Mouse (Mus musculus) embryonic facial prominence, embryonic 11.5 days (tissue): ENCODE measurements around the gene Ins2. TPM values are rescaled to one million over a fixed set of nuclear protein-coding genes. Genes with fewer than 3 reads are reported as not detected.

ENCODE experiments used
- ATAC-seq: fragments of 200-750 bp; cut with Nextera tagmentation; replicated peaks from 2 replicates; pipeline ENCODE4 v1.8.0; 2017; ENCODE audit warnings: low read depth; ENCODE audit not compliant: insufficient number of reproducible peaks, low FRiP score, low TSS enrichment
- DNase-seq: peaks from one replicate; pipeline ENCODE4 v3.0.0-alpha.2; 2015; ENCODE audit warnings: low spot score
- H3K27ac ChIP-seq: fragments of 300-500 bp; sonication (generic); replicated peaks from 2 replicates; pipeline ENCODE4 v1.5.1; 2014; ENCODE audit warnings: mild to moderate bottlenecking, low read depth, low read length, control low read depth
- H3K27me3 ChIP-seq: fragments of 300-500 bp; sonication (generic); 2 replicates; pipeline ENCODE4 v1.6.1; 2014; ENCODE audit warnings: mild to moderate bottlenecking, low read length, moderate library complexity, mixed read lengths; ENCODE audit not compliant: control insufficient read depth, insufficient read depth
- H3K36me3 ChIP-seq: fragments of 300-500 bp; sonication (generic); replicated peaks from 2 replicates; pipeline ENCODE4 v1.6.1; 2014; ENCODE audit warnings: low read depth, mild to moderate bottlenecking, low read length, moderate library complexity, mixed read lengths; ENCODE audit not compliant: control insufficient read depth, insufficient read depth
- H3K4me1 ChIP-seq: fragments of 300-500 bp; sonication (generic); 2 replicates; pipeline ENCODE4 v1.6.1; 2014; ENCODE audit warnings: low read length, mixed read lengths; ENCODE audit not compliant: control insufficient read depth, insufficient read depth
- H3K4me2 ChIP-seq: fragments of 300-500 bp; sonication (generic); 2 replicates; pipeline ENCODE4 v1.6.1; 2014; ENCODE audit warnings: low read depth, mild to moderate bottlenecking, control low read depth, low read length, moderate library complexity
- H3K4me3 ChIP-seq: fragments of 300-500 bp; sonication (generic); 2 replicates; pipeline ENCODE4 v1.5.1; 2014; ENCODE audit warnings: low read depth, low read length, control low read depth
- H3K9ac ChIP-seq: fragments of 300-500 bp; sonication (generic); replicated peaks from 2 replicates; pipeline ENCODE4 v1.6.1; 2014; ENCODE audit warnings: mild to moderate bottlenecking, control low read depth, low read length
- H3K9me3 ChIP-seq: fragments of 300-500 bp; sonication (generic); replicated peaks from 2 replicates; pipeline ENCODE4 v1.6.1; 2016; ENCODE audit warnings: mild to moderate bottlenecking, low read length, inconsistent platforms, mixed read lengths; ENCODE audit not compliant: control insufficient read depth
- WGBS: fragments of 180-500 bp; shearing (Covaris S2); extraction: QIAGEN DNeasy Blood & Tissue Kit; methylation state at CpG from one replicate; pipeline ENCODE4 v1.1.7; 2014; 5-methylcytosine and 5-hydroxymethylcytosine counted together
- polyA plus RNA-seq: library from polyadenylated mRNA; unstranded; fragments of >200 nt; fragmentation: Nextera tagmentation; extraction: Ambion mirVana; gene quantifications from 2 replicates; pipeline ENCODE4 v1.2.1, GENCODE M21; 2014

Ins2 gene
- not detected in 2 replicates for polyA plus RNA-seq

DNA sequence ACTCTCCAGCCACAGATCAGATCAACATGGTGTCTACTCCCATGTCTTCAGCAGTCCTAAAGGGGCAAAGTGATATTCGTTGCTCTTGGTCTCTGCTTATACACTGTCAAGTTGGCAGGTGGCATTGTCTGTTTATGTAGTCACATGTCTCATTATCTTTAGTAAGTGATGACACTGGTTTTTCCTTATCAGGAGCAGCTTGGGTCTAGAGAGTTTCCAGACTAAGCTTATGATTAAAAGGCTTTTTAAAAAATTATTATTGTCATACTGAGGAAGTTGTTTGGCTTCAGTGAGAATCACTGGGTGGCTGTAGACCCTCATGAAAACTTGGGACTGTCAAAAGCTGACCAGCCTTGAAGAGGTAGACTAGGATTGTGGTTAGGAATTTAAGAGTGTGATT lies at the start of gene Ins2:
Gene Ins2 (minus strand): TSS at position 101 of the 400 bp plus-strand sequence.
- Histone ChIP-seq H3K27me3 (no peaks in the 10 kb centered on the region), H3K27ac (no peak within 1 kb of the TSS), H3K4me2 (no peak within 1 kb of the TSS), H3K9me3 (no peaks in the 10 kb centered on the region), H3K4me3 (no peak within 1 kb of the TSS), H3K4me1 (no peaks in the 10 kb centered on the region), H3K36me3 (no peaks in the 10 kb centered on the region), H3K9ac (no peak within 1 kb of the TSS)
- 82% methylated on average over 1 of the region's 1 CpGs for WGBS
- ATAC-seq (no peak), DNase-seq (no peak)

DNA sequence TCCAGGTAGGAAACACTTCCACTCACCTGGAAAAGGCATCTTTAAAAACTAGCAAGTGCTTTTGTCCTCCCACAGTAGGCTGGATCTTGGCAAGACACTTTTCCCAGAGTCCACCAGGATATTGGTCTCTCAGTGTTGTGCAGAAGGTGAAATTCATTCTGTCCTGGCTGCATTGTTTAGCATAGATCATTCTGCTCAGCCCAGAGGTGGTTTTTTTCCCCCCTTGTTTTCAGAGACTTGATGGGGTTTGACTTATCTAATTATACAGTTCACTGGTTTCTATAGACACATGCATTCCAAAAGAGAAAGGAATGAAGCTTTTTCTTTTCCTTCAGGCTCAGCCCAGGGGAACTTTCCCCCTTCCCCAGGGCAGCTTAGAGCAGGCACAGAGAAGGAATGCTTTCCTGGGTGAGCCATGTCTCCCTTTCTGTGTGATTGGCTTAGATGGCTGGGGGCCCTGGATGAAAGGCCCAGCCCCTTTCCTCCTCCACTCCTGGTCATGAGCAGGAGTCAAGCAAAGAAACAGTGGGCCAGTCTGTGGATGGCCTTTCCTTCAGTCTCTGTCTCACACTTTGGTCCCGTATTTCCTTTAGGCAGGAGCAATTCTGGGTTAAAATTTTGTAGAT lies 49.6 kb upstream of the Ins2 start:
- Histone ChIP-seq H3K9ac (no peak overlapping the region), H3K27me3 (no peaks in the 10 kb centered on the region), H3K4me2 (no peak overlapping the region), H3K9me3 (no peaks in the 10 kb centered on the region), H3K4me1 (no peaks in the 10 kb centered on the region), H3K27ac (no peak overlapping the region), H3K36me3 (no peaks in the 10 kb centered on the region), H3K4me3 (no peak overlapping the region)
- WGBS = 43% methylated on average over 1 of the region's 1 CpGs
- ATAC-seq = peak; percentile 59; the same call in 1 of the 2 replicates
- peak; percentile 3 for DNase-seq

DNA sequence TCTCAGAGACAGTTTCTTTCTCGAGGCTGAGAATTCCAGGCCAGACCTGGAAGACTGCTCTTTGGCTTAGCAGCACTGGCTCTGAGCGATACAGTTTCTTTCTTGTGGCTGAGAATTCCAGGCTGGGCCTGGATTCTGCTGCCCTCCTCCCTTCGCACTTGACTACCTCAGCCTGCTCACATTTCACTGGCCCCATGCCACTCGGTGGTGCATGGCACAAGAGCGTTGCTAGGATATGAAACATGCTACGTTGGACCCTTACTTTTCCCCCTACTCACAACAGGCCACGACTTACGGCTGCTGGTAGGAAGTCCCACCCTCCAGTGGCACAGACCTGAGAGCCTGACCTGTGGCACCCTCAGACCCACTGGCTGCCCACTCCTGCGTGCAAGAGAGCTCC lies 46.5 kb upstream of the Ins2 start:
- Histone ChIP-seq H3K36me3 (no peaks in the 10 kb centered on the region), H3K9me3 (no peaks in the 10 kb centered on the region), H3K4me2 (no peak overlapping the region), H3K4me3 (no peak overlapping the region), H3K27ac (no peak overlapping the region), H3K4me1 (no peaks in the 10 kb centered on the region), H3K9ac (no peak overlapping the region), H3K27me3 (no peaks in the 10 kb centered on the region)
- 80% methylated on average over 9 of the region's 9 CpGs for WGBS
- no peak for ATAC-seq
- no peak for DNase-seq

DNA sequence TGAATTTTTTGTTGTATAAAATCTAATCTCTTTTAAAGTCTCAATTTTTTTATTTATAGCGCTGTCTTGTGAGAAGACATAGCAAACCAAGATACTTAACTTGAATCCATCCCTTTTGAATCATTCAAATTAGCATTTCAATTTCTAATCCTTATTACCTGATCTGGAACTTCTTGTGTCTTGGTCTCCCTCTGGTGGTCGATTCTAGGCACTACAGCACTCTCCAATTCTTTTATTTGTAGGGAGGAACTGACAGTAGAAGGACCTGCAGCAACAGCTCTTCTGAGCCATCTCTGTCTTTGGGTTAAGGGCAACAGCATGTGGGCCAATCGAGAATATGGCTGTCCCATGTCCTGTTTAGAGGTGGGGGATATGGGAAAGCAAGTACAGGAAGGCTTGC lies 5.4 kb downstream of the Ins2 start:
- WGBS = 9% methylated on average over 3 of the region's 3 CpGs
- Histone ChIP-seq H3K9ac (no peak overlapping the region), H3K36me3 (no peaks in the 10 kb centered on the region), H3K27me3 (no peaks in the 10 kb centered on the region), H3K27ac (no peak overlapping the region), H3K4me3 (no peak overlapping the region), H3K9me3 (no peaks in the 10 kb centered on the region), H3K4me1 (no peaks in the 10 kb centered on the region), H3K4me2 (no peak overlapping the region)
- ATAC-seq (no peak), DNase-seq (peak; percentile 81)

DNA sequence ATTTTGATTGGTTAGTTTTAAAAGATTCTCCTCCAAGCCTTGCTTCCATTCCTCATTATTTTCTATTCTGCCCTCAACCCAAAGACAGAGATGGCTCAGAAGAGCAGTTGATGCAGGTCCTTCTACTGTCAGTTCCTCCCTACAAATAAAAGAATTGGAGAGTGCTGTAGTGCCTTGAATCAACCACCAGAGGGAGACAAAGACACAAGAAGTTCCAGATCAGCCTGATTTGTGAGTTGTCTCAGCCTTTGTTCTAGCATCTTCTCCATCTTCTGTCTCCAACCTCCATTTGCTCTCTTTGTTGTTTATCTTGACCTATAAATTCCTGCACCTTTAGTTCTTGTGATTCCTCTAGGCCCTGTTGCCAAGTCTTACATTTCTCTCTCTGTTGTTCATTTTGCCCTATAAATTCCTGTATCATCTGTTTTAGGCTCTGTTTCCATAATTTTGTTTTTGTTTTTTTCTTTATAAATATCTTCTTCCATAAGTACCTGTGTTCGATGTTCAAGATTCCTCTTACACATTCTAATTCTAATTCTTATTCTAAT lies 6.2 kb downstream of the Ins2 start:
- Histone ChIP-seq H3K27ac (no peak overlapping the region), H3K27me3 (no peaks in the 10 kb centered on the region), H3K4me1 (no peaks in the 10 kb centered on the region), H3K9ac (no peak overlapping the region), H3K9me3 (no peaks in the 10 kb centered on the region), H3K36me3 (no peaks in the 10 kb centered on the region), H3K4me3 (no peak overlapping the region), H3K4me2 (no peak overlapping the region)
- ATAC-seq = no peak
- WGBS = 62% methylated on average over 1 of the region's 1 CpGs
- peak; percentile 82 for DNase-seq

DNA sequence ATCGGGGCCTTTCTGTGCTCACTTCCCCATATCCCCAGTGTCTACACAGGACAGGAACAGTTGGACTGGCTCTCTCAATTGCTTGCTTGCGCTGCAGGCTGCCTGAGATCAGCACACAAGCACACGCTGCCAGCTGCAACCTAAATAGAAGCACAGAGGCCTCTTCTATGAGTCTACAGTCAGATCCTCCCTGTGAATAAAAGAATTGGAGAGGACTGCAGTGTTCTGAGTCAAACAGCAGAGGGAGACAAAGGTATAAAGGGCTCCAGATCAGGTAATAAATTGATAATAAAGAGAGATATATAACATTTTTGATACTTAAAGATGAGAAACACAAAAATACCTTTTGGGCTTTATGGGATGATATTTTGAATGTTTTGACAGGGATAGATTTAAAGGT lies 17.2 kb downstream of the Ins2 start:
- H3K36me3 ChIP-seq = no peaks in the 10 kb centered on the region
- DNase-seq = peak; percentile 39
- no peak overlapping the region for H3K4me3 ChIP-seq
- no peak overlapping the region for H3K4me2 ChIP-seq
- no peaks in the 10 kb centered on the region for H3K27me3 ChIP-seq
- WGBS = 63% methylated on average over 3 of the region's 3 CpGs
- H3K9ac ChIP-seq = peak overlapping the region; percentile 22; the same call in 1 of the 2 replicates
- no peak overlapping the region for H3K27ac ChIP-seq
- no peaks in the 10 kb centered on the region for H3K4me1 ChIP-seq
- no peaks in the 10 kb centered on the region for H3K9me3 ChIP-seq
- no peak for ATAC-seq

DNA sequence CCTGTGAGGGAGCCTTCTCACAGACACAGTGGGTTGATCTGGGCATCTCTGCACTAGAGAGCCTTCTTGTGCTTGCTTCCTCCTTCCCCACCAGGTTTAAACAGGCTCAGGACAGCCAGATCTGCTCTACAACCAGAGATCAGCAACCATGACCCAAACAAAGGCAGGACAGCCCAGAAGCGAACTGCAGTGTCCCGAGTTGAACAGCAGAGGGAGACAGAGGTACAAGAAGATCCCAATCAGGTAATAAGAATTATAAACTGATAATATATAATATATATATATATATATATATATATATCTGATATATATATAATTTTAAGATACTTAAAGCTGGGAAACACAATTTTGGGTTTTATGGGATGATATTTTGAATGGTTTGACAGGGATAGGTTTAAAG lies 22.5 kb downstream of the Ins2 start:
- no peak for ATAC-seq
- Histone ChIP-seq H3K27me3 (no peaks in the 10 kb centered on the region), H3K9me3 (no peaks in the 10 kb centered on the region), H3K4me1 (no peaks in the 10 kb centered on the region), H3K4me2 (no peak overlapping the region), H3K4me3 (no peak overlapping the region), H3K9ac (no peak overlapping the region), H3K36me3 (no peaks in the 10 kb centered on the region), H3K27ac (no peak overlapping the region)
- peak; percentile 73 for DNase-seq
- 5% methylated on average over 2 of the region's 2 CpGs for WGBS

DNA sequence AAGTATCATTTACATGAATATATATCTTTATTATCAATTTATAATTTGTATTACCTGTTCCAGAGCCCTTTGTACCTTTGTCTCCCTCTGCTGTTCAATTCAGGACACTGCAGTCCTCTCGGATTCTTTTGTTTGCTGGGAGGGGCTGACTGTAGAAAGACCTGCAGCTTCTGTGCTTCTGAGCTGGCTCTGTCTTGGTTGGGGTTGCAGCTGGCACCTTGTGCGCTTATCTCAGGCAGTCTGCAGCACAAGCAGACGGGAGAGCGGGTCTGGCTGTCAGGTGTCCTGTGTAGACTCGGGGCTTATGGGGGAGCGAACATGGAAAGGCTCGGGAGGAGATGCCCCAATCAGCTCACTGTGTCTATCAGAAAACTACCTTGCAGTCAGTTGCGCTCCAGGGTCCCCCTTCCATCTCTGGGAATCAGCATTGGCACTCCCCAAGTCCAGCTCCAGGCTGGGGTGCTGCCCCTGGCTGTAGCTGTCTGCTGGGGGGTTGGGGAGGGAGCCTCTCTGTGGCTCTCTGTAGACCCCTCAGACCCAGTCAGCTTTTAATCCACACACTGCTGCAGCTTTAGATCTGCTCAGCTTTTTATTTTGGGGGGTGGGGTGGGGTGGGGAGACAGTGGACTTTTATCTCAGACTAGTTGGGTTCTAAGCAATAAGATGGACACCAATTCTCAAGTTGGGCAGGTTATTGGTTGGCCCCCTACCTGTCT lies 28.2 kb downstream of the Ins2 start:
- no peaks in the 10 kb centered on the region for H3K27me3 ChIP-seq
- peak overlapping the region; percentile 70 for H3K9ac ChIP-seq
- DNase-seq = peak; percentile 81
- no peak overlapping the region for H3K27ac ChIP-seq
- no peaks in the 10 kb centered on the region for H3K9me3 ChIP-seq
- 15% methylated on average over 8 of the region's 8 CpGs for WGBS
- H3K36me3 ChIP-seq = no peaks in the 10 kb centered on the region
- ATAC-seq = peak; percentile 48; the same call in 1 of the 2 replicates
- H3K4me3 ChIP-seq = no peak overlapping the region
- H3K4me1 ChIP-seq = no peaks in the 10 kb centered on the region
- peak overlapping the region; percentile 34 for H3K4me2 ChIP-seq
